Mouse (Mus musculus) embryonic facial prominence, embryonic 14.5 days (tissue): ENCODE data around the gene Defb23. TPM values are rescaled to one million over a fixed set of nuclear protein-coding genes. Genes with fewer than 3 reads are reported as not detected.
A peak's percentile ranks its signal among the peaks of the same experiment; 100 is the strongest.

ENCODE experiments used
- ATAC-seq: fragments of 200-750 bp; cut with Nextera tagmentation; 2 replicates; pipeline ENCODE4 v1.8.0; 2017; ENCODE audit warnings: low read depth, moderate number of reproducible peaks, moderate TSS enrichment
- DNase-seq: peaks from one replicate; pipeline ENCODE4 v3.0.0-alpha.2; 2015; ENCODE audit warnings: low spot score
- H3K27ac ChIP-seq: fragments of 300-500 bp; sonication (generic); replicated peaks from 2 replicates; pipeline ENCODE4 v1.5.1; 2014; ENCODE audit warnings: low read depth, mild to moderate bottlenecking, low read length, moderate library complexity
- H3K27me3 ChIP-seq: fragments of 300-500 bp; sonication (generic); replicated peaks from 2 replicates; pipeline ENCODE4 v1.6.1; 2014; ENCODE audit warnings: low read length; ENCODE audit not compliant: control insufficient read depth, insufficient read depth
- H3K36me3 ChIP-seq: fragments of 300-500 bp; sonication (generic); 2 replicates; pipeline ENCODE4 v1.6.1; 2014; ENCODE audit warnings: low read length, mixed read lengths; ENCODE audit not compliant: control insufficient read depth, insufficient read depth
- H3K4me1 ChIP-seq: fragments of 300-500 bp; sonication (generic); 2 replicates; pipeline ENCODE4 v1.6.1; 2014; ENCODE audit warnings: antibody characterized with exemption, low read length; ENCODE audit not compliant: control insufficient read depth, insufficient read depth
- H3K4me2 ChIP-seq: fragments of 300-500 bp; sonication (generic); 2 replicates; pipeline ENCODE4 v1.6.1; 2014; ENCODE audit warnings: low read depth, mild to moderate bottlenecking, low read length, moderate library complexity, mixed read lengths
- H3K4me3 ChIP-seq: fragments of 300-500 bp; sonication (generic); 2 replicates; pipeline ENCODE4 v1.5.1; 2014; ENCODE audit warnings: low read depth, mild to moderate bottlenecking, low read length
- H3K9ac ChIP-seq: fragments of 300-500 bp; sonication (generic); 2 replicates; pipeline ENCODE4 v1.6.1; 2014; ENCODE audit warnings: low read depth, mild to moderate bottlenecking, low read length, moderate library complexity, mixed read lengths
- H3K9me3 ChIP-seq: fragments of 300-500 bp; sonication (generic); 2 replicates; pipeline ENCODE4 v1.6.1; 2016; ENCODE audit warnings: low read length; ENCODE audit not compliant: control insufficient read depth
- WGBS: fragments of 180-500 bp; shearing (Covaris S2); extraction: QIAGEN DNeasy Blood & Tissue Kit; methylation state at CpG from one replicate; pipeline ENCODE4 v1.1.7; 2014; 5-methylcytosine and 5-hydroxymethylcytosine counted together
- polyA plus RNA-seq: library from polyadenylated mRNA; unstranded; fragments of >200 nt; fragmentation: Nextera tagmentation; extraction: Ambion mirVana; gene quantifications from 2 replicates; pipeline ENCODE4 v1.2.1, GENCODE M21; 2014

The Defb23 gene
- not detected in 2 replicates for polyA plus RNA-seq

- Histone ChIP-seq H3K27me3 (no peaks in the 10 kb centered on the region), H3K4me3 (no peak within 1 kb of the TSS), H3K9ac (no peak within 1 kb of the TSS), H3K4me1 (no peaks in the 10 kb centered on the region), H3K36me3 (no peaks in the 10 kb centered on the region), H3K4me2 (no peak within 1 kb of the TSS), H3K9me3 (no peaks in the 10 kb centered on the region), H3K27ac (no peak within 1 kb of the TSS)
- no peak for DNase-seq
- no peak for ATAC-seq
- 82% methylated on average over 3 of the region's 3 CpGs for WGBS
These were observed at the start of gene Defb23 for GRCm38 (mm10) chr2:152464570-152465150. TSS of gene Defb23 (minus strand) at chr2:152464620.

DNA sequence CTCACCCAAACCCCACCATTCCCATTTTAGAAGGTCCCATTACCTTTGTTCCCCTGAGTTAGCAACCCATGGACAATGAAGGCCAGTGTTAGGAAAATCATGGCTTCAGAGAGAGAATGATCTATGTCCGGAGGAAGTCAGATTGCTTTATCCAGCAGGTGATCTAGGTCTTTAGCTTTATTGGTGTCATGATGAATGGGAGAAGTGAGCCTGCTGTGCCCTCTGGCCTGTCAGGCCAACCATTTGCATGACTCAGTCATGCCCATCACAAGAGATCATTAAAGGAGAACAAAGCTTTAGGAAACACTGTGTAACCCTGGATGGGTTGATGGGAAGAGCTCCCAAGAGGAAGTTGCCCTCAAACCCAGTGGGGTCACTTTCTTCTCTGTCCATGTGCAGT, 47.2 kb upstream of the Defb23 start, which contains the start of gene Defb26:
TSS of gene Defb26 (minus strand) at position 101 of the 400 bp plus-strand sequence.
- no peaks in the 10 kb centered on the region for H3K9me3 ChIP-seq
- WGBS, result 91% methylated on average over 1 of the region's 1 CpGs
- no peak within 1 kb of the TSS for H3K4me2 ChIP-seq
- no peak within 1 kb of the TSS for H3K9ac ChIP-seq
- H3K27ac ChIP-seq, result no peak within 1 kb of the TSS
- ATAC-seq, result no peak
- H3K4me3 ChIP-seq, result no peak within 1 kb of the TSS
- H3K27me3 ChIP-seq, result no peaks in the 10 kb centered on the region
- no peaks in the 10 kb centered on the region for H3K36me3 ChIP-seq
- H3K4me1 ChIP-seq, result no peaks in the 10 kb centered on the region
- no peak for DNase-seq

DNA sequence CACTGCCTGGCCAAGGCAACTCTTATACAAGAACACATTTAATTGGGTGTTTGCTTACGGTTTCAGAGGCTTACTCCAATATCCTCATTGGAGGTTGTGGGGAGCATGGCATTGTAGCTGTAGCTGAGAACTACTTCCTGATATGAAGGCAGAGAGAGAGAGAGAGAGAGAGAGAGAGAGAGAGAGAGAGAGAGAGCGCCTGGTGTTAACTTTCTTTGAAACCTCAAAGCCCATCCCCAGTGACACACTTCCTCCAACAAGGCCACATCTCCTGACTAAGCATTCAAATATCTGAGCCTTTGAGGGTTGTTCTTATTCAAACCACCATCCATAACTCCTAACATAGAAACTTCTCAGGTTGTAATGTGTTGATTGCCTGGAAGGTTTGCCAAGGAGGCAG, 39.5 kb upstream of the Defb23 start:
- Histone ChIP-seq H3K27me3 (no peaks in the 10 kb centered on the region), H3K4me3 (no peak overlapping the region), H3K9ac (no peak overlapping the region), H3K4me2 (no peak overlapping the region), H3K4me1 (no peaks in the 10 kb centered on the region), H3K9me3 (no peaks in the 10 kb centered on the region), H3K27ac (no peak overlapping the region), H3K36me3 (no peaks in the 10 kb centered on the region)
- DNase-seq (no peak), ATAC-seq (no peak)
- WGBS, result 90% methylated on average over 2 of the region's 2 CpGs

- no peak for DNase-seq
- Histone ChIP-seq H3K4me1 (no peaks in the 10 kb centered on the region), H3K9me3 (no peaks in the 10 kb centered on the region), H3K4me2 (no peak overlapping the region), H3K4me3 (no peak overlapping the region), H3K27me3 (no peaks in the 10 kb centered on the region), H3K36me3 (no peaks in the 10 kb centered on the region), H3K27ac (no peak overlapping the region), H3K9ac (no peak overlapping the region)
- ATAC-seq, result no peak
- WGBS, result 72% methylated on average over 6 of the region's 6 CpGs
These were observed 36.4 kb upstream of the Defb23 start for GRCm38 (mm10) chr2:152500863-152501229.

- no peak overlapping the region for H3K9ac ChIP-seq
- ATAC-seq, result no peak
- no peaks in the 10 kb centered on the region for H3K27me3 ChIP-seq
- peak; percentile 7 for DNase-seq
- H3K36me3 ChIP-seq, result no peaks in the 10 kb centered on the region
- no peaks in the 10 kb centered on the region for H3K4me1 ChIP-seq
- no peak overlapping the region for H3K4me2 ChIP-seq
- no peak overlapping the region for H3K4me3 ChIP-seq
- WGBS, result 55% methylated on average over 7 of the region's 7 CpGs
- no peaks in the 10 kb centered on the region for H3K9me3 ChIP-seq
- H3K27ac ChIP-seq, result no peak overlapping the region
These were observed 35.9 kb upstream of the Defb23 start for GRCm38 (mm10) chr2:152500204-152500862.

- DNase-seq (no peak), ATAC-seq (no peak)
- H3K9me3 ChIP-seq, result no peaks in the 10 kb centered on the region
- H3K4me1 ChIP-seq, result no peaks in the 10 kb centered on the region
- 69% methylated on average over 6 of the region's 6 CpGs for WGBS
- no peak overlapping the region for H3K9ac ChIP-seq
- no peaks in the 10 kb centered on the region for H3K36me3 ChIP-seq
- H3K27ac ChIP-seq, result no peak overlapping the region
- no peak overlapping the region for H3K4me3 ChIP-seq
- H3K27me3 ChIP-seq, result no peaks in the 10 kb centered on the region
- H3K4me2 ChIP-seq, result no peak overlapping the region
These were observed 33.6 kb upstream of the Defb23 start for GRCm38 (mm10) chr2:152498020-152498419.

DNA sequence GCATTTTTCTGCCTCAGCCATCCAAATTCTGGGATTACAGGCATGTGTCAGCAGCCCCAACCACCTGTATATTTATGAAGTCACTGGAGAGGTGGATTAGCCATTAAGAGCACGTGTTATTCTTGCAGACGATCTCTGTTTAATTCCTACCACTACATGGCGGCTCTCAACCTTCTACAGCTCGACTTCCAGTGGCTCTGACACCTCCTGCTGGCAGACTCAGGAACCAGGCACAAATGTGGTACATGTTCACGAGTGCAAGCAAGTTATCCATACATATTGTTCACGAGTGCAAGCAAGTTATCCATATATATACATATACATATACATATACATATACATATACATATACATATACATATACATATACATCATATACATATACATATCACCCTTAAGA, 28.7 kb upstream of the Defb23 start:
- Histone ChIP-seq H3K4me2 (no peak overlapping the region), H3K9me3 (no peaks in the 10 kb centered on the region), H3K27me3 (no peaks in the 10 kb centered on the region), H3K36me3 (no peaks in the 10 kb centered on the region), H3K4me3 (no peak overlapping the region), H3K27ac (no peak overlapping the region), H3K4me1 (no peaks in the 10 kb centered on the region), H3K9ac (no peak overlapping the region)
- WGBS, result 80% methylated on average over 6 of the region's 6 CpGs
- no peak for ATAC-seq
- DNase-seq, result no peak

DNA sequence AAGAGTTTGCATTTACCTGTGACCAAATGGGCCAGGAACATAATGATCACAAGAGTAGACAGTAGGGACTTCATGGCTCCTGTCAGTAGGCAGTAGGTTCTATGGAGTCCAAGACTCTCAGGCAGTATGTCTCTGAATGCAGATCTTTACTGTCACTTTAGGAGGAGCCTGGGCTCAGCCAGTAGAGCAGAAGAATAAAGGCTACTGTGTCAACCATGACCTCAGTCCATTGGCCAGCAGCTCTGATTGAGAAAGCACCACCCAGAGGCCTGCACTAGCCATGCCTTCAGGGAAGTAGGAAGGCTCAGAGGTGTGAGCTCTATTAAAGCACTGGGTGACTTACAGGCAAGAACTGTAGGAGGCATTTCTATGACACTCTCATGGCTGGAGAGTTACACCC, 25.6 kb upstream of the Defb23 start, which contains the start of gene Defb22:
TSS of gene Defb22 (minus strand) at position 101 of the 400 bp plus-strand sequence.
- Histone ChIP-seq H3K9me3 (no peaks in the 10 kb centered on the region), H3K4me3 (no peak within 1 kb of the TSS), H3K9ac (no peak within 1 kb of the TSS), H3K36me3 (no peaks in the 10 kb centered on the region), H3K27ac (no peak within 1 kb of the TSS), H3K4me2 (no peak within 1 kb of the TSS), H3K27me3 (no peaks in the 10 kb centered on the region), H3K4me1 (no peaks in the 10 kb centered on the region)
- ATAC-seq, result no peak
- no peak for DNase-seq

DNA sequence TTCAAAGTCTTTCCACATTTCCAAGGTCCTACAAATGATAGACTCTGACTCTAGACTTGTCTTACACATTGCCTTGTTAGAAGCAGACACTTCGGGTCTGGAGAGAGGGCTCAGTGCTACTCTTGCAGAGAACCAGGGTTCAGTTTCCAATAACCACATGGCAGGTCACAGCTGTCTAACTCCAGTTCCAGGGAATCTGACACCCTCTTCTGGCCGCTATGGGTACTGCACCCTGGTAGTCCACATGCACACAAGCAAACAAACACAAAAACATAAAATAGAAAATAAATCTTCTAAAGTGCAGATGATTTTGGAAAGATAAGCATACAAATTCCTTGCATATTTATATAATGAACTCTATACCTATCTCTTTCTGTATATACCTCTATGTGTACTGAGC, 22.6 kb upstream of the Defb23 start:
- Histone ChIP-seq H3K4me2 (no peak overlapping the region), H3K9me3 (no peaks in the 10 kb centered on the region), H3K27ac (no peak overlapping the region), H3K9ac (no peak overlapping the region), H3K4me3 (no peak overlapping the region), H3K4me1 (no peaks in the 10 kb centered on the region), H3K27me3 (no peaks in the 10 kb centered on the region), H3K36me3 (no peaks in the 10 kb centered on the region)
- WGBS, result 80% methylated on average over 2 of the region's 2 CpGs
- ATAC-seq (no peak), DNase-seq (no peak)
